Mouse (Mus musculus) neural tube, embryonic 11.5 days (tissue): ENCODE measurements around the gene Stk38l. TPM values are rescaled to one million over a fixed set of nuclear protein-coding genes. Genes with fewer than 3 reads are reported as not detected.
"Not testable (repeated sequence)": the region's sequence is repeated elsewhere in the genome, so short reads cannot be mapped to it uniquely, and the experiment has no call there.

ENCODE experiments used
- ATAC-seq: fragments of 200-750 bp; cut with Nextera tagmentation; 2 replicates; pipeline ENCODE4 v1.8.0; 2017; ENCODE audit warnings: moderate number of reproducible peaks, mild to moderate bottlenecking, moderate TSS enrichment, moderate library complexity; ENCODE audit not compliant: insufficient read depth, low FRiP score, low TSS enrichment
- DNase-seq: peaks from one replicate; pipeline ENCODE4 v3.0.0-alpha.2; 2015; ENCODE audit warnings: low spot score
- H3K27ac ChIP-seq: fragments of 300-500 bp; sonication (generic); 2 replicates; pipeline ENCODE4 v1.5.1; 2014; ENCODE audit warnings: low read depth, mild to moderate bottlenecking, low read length
- H3K27me3 ChIP-seq: fragments of 300-500 bp; sonication (generic); 2 replicates; pipeline ENCODE4 v1.6.1; 2014; ENCODE audit warnings: mild to moderate bottlenecking, low read length, mixed read lengths; ENCODE audit not compliant: control insufficient read depth, insufficient read depth
- H3K36me3 ChIP-seq: fragments of 300-500 bp; sonication (generic); 2 replicates; pipeline ENCODE4 v1.6.1; 2014; ENCODE audit warnings: mild to moderate bottlenecking, low read length, moderate library complexity, mixed read lengths; ENCODE audit not compliant: control insufficient read depth, insufficient read depth
- H3K4me1 ChIP-seq: fragments of 300-500 bp; sonication (generic); 2 replicates; pipeline ENCODE4 v1.6.1; 2014; ENCODE audit warnings: low read length, mixed read lengths; ENCODE audit not compliant: control insufficient read depth, insufficient read depth
- H3K4me2 ChIP-seq: fragments of 300-500 bp; sonication (generic); 2 replicates; pipeline ENCODE4 v1.6.1; 2014; ENCODE audit warnings: low read depth, mild to moderate bottlenecking, moderate library complexity
- H3K4me3 ChIP-seq: fragments of 300-500 bp; sonication (generic); 2 replicates; pipeline ENCODE4 v1.5.1; 2014; ENCODE audit warnings: low read depth, low read length
- H3K9ac ChIP-seq: fragments of 300-500 bp; sonication (generic); 2 replicates; pipeline ENCODE4 v1.6.1; 2014; ENCODE audit warnings: mild to moderate bottlenecking, low read length
- H3K9me3 ChIP-seq: fragments of 300-500 bp; sonication (generic); 2 replicates; pipeline ENCODE4 v1.6.1; 2016; ENCODE audit warnings: low read length; ENCODE audit not compliant: control insufficient read depth
- WGBS: fragments of 180-500 bp; shearing (Covaris S2); extraction: QIAGEN DNeasy Blood & Tissue Kit; methylation state at CpG from one replicate; pipeline ENCODE4 v1.1.7; 2014; 5-methylcytosine and 5-hydroxymethylcytosine counted together
- polyA plus RNA-seq: library from polyadenylated mRNA; unstranded; fragments of >200 nt; fragmentation: Nextera tagmentation; extraction: Ambion mirVana; gene quantifications from 2 replicates; pipeline ENCODE4 v1.2.1, GENCODE M21; 2014

Gene Stk38l
- polyA plus RNA-seq, 1 experiment from 2014 or later = 19.5 TPM

DNA sequence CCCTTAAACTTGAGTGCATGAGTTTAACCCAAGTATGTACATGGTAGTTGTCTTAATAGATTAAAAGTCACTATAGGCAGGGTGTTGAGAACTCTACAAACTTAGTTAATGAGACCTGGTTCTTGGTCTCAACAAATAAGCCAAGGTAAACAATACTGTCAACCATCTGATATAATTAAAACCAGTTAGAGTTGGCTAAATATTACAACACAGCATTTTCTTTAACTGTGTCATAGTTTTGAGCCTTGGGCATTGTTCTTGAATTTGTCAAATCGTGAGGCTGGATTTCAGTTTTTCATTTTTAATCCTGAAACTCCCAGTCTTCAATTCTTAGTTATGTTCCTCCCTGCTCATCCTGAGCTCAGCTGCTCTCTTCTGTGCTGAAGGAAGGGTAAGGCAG, 6.2 kb downstream of the Stk38l start:
- Histone ChIP-seq H3K27ac (no peak overlapping the region), H3K9me3 (no peaks in the 10 kb centered on the region), H3K4me3 (no peak overlapping the region), H3K9ac (no peak overlapping the region), H3K4me2 (no peak overlapping the region), H3K27me3 (no peaks in the 10 kb centered on the region), H3K4me1 (no peaks in the 10 kb centered on the region), H3K36me3 (no peaks in the 10 kb centered on the region)
- ATAC-seq (no peak), DNase-seq (no peak)
- 96% methylated on average over 1 of the region's 1 CpGs for WGBS

GRCm38 (mm10) chr6:146731692-146732091, 6.9 kb downstream of the Stk38l start:
- WGBS = 49% methylated on average over 2 of the region's 2 CpGs
- Histone ChIP-seq H3K4me2 (no peak overlapping the region), H3K36me3 (no peaks in the 10 kb centered on the region), H3K27ac (no peak overlapping the region), H3K4me1 (no peaks in the 10 kb centered on the region), H3K9ac (no peak overlapping the region), H3K4me3 (no peak overlapping the region), H3K9me3 (no peaks in the 10 kb centered on the region), H3K27me3 (no peaks in the 10 kb centered on the region)
- no peak for ATAC-seq
- no peak for DNase-seq

GRCm38 (mm10) chr6:146732232-146732631, 7.4 kb downstream of the Stk38l start:
- H3K36me3 ChIP-seq = no peaks in the 10 kb centered on the region
- WGBS = 88% methylated on average over 3 of the region's 3 CpGs
- no peak overlapping the region for H3K27ac ChIP-seq
- H3K9me3 ChIP-seq = no peaks in the 10 kb centered on the region
- no peak overlapping the region for H3K4me3 ChIP-seq
- no peaks in the 10 kb centered on the region for H3K27me3 ChIP-seq
- no peak for DNase-seq
- H3K4me1 ChIP-seq = no peaks in the 10 kb centered on the region
- no peak overlapping the region for H3K4me2 ChIP-seq
- H3K9ac ChIP-seq = no peak overlapping the region
- ATAC-seq = no peak

DNA sequence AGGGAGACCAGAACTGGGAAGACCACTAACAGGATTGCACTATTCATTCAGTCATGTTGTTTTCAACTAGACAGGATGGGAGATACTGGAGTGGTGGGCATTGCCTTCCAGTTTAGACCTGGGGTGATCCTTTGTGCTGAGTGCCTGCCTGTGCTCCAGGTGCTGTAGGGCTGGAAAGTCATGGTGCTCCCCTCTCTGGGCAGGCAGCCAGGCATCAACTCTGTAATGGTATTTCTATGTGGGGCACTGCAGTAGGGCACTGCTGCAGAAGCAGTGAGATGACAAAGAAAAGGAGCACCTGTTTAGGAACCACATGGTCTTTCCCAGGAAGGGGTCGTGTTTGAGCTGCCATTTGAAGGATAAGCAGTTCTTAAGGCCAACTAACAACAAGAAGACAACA, 7.9 kb downstream of the Stk38l start:
- Histone ChIP-seq H3K4me1 (no peaks in the 10 kb centered on the region), H3K4me3 (no peak overlapping the region), H3K27ac (no peak overlapping the region), H3K9ac (no peak overlapping the region), H3K27me3 (no peaks in the 10 kb centered on the region), H3K36me3 (no peaks in the 10 kb centered on the region), H3K9me3 (no peaks in the 10 kb centered on the region), H3K4me2 (no peak overlapping the region)
- no peak for ATAC-seq
- no peak for DNase-seq
- WGBS = 47% methylated on average over 1 of the region's 1 CpGs

DNA sequence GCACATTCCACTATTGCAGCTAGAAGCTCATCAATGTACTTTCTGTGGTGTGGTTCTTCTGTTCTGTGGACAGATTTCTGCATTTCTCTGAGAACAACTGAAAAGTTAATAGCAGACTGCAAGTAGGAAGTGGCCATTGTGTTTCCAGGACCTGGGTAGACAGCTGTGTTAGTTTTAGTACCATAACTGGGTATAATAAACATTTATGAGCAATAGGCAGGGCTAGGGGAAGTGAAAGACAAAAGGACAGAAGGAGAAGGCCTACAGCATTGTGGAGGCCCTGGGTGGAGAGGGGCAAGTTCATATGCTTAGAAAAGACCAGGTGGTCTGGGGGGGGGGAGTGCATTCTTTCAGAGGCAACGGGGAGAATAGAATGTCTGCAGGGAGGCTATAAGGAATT, 8.8 kb downstream of the Stk38l start:
- Histone ChIP-seq H3K4me3 (no peak overlapping the region), H3K4me1 (no peaks in the 10 kb centered on the region), H3K9me3 (no peaks in the 10 kb centered on the region), H3K27me3 (no peaks in the 10 kb centered on the region), H3K36me3 (no peaks in the 10 kb centered on the region), H3K9ac (no peak overlapping the region), H3K4me2 (no peak overlapping the region), H3K27ac (no peak overlapping the region)
- ATAC-seq (no peak), DNase-seq (no peak)
- WGBS = 50% methylated on average over 1 of the region's 1 CpGs

GRCm38 (mm10) chr6:146738889-146739288, 14.1 kb downstream of the Stk38l start:
- Histone ChIP-seq H3K27me3 (no peaks in the 10 kb centered on the region), H3K4me2 (no peak overlapping the region), H3K27ac (no peak overlapping the region), H3K9me3 (no peaks in the 10 kb centered on the region), H3K9ac (no peak overlapping the region), H3K4me1 (no peaks in the 10 kb centered on the region), H3K36me3 (no peaks in the 10 kb centered on the region), H3K4me3 (no peak overlapping the region)
- no peak for DNase-seq
- no peak for ATAC-seq
- 100% methylated on average over 1 of the region's 1 CpGs for WGBS

GRCm38 (mm10) chr6:146740724-146741123, 15.9 kb downstream of the Stk38l start:
- no peaks in the 10 kb centered on the region for H3K9me3 ChIP-seq

DNA sequence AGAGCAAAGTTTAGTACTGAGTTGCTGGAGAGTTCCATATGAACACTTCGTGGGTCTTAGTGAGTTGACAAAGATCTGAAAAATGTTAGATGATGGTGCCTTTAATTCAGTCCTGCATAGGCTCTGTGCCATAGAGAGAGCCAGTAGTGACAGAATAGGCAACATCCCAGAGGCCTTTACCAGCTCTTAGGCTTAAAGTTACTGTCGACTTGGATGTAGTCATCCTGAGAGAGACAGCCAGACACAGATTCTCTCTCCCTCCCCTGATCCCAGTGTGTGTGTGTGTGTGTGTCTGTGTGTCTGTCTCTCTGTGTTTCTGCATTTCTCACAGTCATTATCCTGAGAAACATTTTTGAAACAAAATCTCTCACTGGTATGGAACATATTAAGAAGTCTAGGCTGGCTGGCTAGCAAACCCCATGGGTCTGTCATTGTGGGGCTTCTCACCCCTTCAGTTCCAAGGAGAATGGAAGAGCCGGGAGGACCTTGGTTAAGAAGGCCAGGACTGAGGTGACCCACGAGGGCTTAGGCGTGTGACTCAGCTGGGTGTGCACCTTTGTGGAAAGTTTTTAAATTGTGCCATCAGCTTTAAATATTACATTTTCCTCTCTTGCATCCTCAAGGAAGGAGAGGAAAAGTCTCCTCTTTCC, 17.3 kb downstream of the Stk38l start:
- 89% methylated on average over 5 of the region's 5 CpGs for WGBS
- Histone ChIP-seq H3K9ac (no peak overlapping the region), H3K4me3 (no peak overlapping the region), H3K9me3 (no peaks in the 10 kb centered on the region), H3K36me3 (no peaks in the 10 kb centered on the region), H3K27ac (no peak overlapping the region), H3K4me2 (no peak overlapping the region), H3K27me3 (no peaks in the 10 kb centered on the region), H3K4me1 (no peaks in the 10 kb centered on the region)
- DNase-seq (no peak), ATAC-seq (no peak)

More at GRCm38 (mm10) chr6:146740724-146741123, 15.9 kb downstream of the Stk38l start:
- H3K4me3 ChIP-seq = no peak overlapping the region
- DNase-seq = no peak
- H3K36me3 ChIP-seq = no peaks in the 10 kb centered on the region
- no peaks in the 10 kb centered on the region for H3K27me3 ChIP-seq
- no peak overlapping the region for H3K9ac ChIP-seq
- no peak for ATAC-seq
- no peak overlapping the region for H3K27ac ChIP-seq
- H3K4me2 ChIP-seq = no peak overlapping the region
- no peaks in the 10 kb centered on the region for H3K4me1 ChIP-seq

DNA sequence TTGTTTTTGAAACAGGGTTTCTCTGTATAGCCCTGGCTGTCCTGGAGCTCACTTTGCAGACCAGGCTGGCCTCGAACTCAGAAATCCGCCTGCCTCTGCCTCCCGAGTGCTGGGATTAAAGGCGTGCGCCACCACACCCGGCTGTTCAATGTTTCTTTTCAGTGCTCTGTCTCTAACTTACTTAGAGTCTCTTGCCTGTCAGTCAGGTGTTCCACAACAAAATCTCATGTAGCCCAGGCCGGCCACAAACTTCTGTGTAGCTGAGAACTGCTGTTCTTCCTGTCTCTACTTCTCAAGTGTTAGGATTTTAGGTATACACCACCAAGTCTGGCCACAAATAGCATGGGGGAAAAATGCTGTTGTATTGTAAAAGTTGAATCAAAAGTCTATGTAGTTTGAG, 19.5 kb downstream of the Stk38l start:
- WGBS = 95% methylated on average over 7 of the region's 7 CpGs
- not testable (repeated sequence) for H3K9me3 ChIP-seq, H3K27ac ChIP-seq, H3K4me3 ChIP-seq, H3K4me2 ChIP-seq, DNase-seq, H3K27me3 ChIP-seq, H3K36me3 ChIP-seq, ATAC-seq, H3K9ac ChIP-seq, H3K4me1 ChIP-seq
